Mouse (Mus musculus) T-cell, adult 2 months (primary cell): ENCODE measurements around the gene Lsm7.

Experiments
- DNase-seq: peaks from one replicate; pipeline ENCODE4 v3.0.0; 2022; ENCODE audit warnings: low spot score

Gene Lsm7

GRCm38 (mm10) chr10:80854913-80855748, at the start of gene Lsm7, which contains the start of gene Sppl2b:
Lsm7 (minus strand) TSS chr10:80855209.
Sppl2b (plus strand) TSS chr10:80855275.
- DNase-seq = peak; percentile 96

- DNase-seq = no peak
Observed at GRCm38 (mm10) chr10:80904709-80905108, 49.7 kb upstream of the Lsm7 start.

GRCm38 (mm10) chr10:80904004-80904693, 49.1 kb upstream of the Lsm7 start:
- DNase-seq = no peak

GRCm38 (mm10) chr10:80903282-80903681, 48.3 kb upstream of the Lsm7 start:
- no peak for DNase-seq

GRCm38 (mm10) chr10:80902273-80902940, 47.4 kb upstream of the Lsm7 start:
- no peak for DNase-seq

DNA sequence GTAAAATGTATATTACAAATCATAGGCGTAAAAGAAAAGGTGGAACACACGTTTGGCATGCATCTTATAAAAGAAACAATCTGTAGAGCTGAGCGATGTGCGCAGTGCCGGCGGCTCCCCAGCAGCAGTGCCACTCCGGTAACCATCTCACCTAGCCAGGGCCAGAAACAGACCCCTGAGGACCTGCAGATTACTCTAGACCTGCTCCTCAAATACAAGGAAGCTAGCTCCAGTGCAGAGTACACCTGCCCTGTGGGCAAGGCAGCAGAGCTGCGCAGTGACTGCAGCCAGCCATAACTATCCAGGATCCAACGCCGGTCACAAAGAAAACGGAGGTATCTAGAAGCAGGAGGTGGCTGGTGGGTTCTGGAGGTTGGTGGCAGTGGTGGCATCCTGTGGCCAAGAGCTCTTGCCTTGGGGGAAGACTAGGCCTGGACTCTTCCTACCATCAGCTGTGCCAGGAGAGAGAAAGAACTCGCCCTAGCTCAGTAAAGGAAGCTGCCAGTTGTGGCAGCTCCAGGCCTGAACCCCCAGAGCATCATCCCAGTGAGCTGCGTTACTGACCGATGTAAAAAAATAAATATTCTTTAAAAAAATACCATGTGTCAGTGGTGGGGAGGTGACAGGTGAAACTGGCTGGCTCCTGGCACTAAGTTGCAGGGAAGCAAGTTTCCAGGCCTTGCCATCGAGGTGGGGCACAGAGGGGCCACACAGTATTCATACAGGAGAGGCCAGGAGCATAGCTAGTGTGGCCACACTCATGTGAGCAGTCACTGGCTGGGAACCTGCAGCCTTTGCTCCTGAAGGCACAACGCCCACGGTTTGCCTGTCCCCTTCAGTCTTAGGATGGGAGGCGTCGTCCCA, 46.6 kb upstream of the Lsm7 start:
- DNase-seq = no peak

DNA sequence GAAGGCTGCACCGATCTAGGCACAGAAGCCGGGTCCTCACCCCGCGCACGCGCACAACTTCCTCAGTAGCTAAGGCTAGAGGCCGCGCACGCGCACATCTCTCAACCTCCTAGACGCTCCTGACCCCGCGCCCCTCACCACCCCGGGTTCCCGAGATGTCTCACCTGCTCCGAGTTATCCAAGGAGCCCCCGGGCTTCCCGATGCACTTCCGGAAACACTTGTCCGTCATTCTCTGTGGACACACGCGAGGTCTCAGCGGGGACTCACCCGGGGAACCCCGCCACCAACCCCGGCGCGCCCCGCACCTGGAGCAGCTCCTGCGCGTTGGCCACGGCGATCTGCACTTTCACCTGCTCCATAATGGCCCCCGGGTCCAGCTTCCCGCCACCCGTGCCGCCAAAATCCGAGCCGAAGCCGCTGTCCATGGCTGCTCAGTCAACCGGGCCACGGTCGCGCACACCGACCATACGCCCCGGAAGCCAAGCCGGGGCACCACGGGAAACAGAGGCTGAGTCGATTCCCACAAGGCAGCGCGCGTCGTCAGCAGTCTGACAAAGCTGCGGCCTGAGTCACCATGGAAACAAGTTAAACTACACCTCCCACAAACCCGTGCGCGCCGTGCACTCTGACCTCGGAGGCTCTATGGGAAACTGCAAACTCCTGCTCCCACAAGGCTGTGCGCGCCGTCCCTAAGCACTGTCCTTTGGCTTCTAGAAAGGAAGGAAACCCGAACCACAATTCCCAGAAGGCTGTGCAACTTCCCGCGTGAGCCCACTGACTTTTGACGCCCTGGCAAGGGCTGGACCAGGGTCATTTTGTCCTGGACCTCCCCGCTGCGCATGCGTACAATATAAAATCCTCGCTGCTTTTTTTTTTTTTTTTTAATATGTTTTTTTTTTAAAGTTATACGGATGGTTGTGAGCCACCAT, 45.6 kb upstream of the Lsm7 start, which contains the start of gene Timm13:
Gene Timm13, minus strand, starts transcription at position 652 of the 930 bp plus-strand sequence.
- DNase-seq = peak; percentile 97

DNA sequence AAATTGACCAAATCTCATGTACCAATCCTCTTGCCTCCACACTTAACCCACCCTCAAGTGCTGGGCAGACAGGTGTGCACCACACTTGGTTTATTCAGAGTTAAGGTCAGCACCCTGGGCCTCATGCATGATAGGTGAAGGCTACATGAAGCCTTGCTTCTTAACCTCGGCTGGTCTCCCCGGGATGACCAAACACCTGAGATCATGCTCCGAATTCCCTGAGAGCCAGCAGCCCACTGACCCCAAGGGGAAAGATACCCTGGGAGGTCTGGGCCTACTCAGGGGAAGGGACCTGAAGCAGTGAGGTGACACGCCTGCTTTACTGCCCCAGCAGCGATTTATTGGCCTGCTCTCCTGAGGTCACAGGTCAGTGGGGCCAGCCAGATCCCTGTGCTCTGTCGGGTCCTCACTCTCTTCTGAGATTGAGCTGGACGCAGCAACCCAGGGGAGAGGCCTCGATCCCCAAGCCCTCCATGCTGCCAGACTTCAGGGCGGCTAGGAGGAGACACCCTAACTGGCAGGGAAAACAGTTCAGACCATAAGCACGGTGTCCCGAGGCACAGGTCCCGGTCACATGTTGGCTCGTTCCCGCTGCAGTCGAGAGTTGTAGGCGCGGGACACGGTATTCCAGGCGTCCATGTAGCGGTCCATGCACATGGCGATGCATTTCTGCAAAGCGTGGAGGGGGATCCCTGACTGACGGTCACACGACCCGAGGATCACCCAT, 44.7 kb upstream of the Lsm7 start:
- no peak for DNase-seq

GRCm38 (mm10) chr10:80899074-80899473, 44.1 kb upstream of the Lsm7 start:
- DNase-seq = no peak

- no peak for DNase-seq
Observed at GRCm38 (mm10) chr10:80897861-80898510, 43.0 kb upstream of the Lsm7 start.

- no peak for DNase-seq
Observed at GRCm38 (mm10) chr10:80896581-80897485, 41.8 kb upstream of the Lsm7 start.

GRCm38 (mm10) chr10:80895697-80896096, 40.7 kb upstream of the Lsm7 start:
- no peak for DNase-seq

DNA sequence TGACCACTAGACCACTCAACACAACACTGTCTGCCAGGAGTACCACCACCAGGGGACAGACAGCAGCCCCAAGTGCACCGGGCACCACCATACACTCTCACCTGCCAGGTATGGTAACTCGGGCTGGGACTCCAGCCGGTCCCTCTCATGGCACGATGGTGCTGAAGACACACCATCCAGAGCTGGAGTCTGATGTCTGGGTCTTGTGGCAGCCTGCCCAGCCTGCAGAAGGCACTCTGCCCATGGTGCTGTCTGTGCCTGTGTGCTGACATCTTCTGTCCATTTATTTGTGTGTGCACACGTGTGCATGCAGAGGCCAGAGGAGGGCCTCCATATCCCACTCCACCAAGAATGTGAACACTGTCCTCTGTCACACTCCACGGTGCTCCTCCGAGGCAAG, 40.1 kb upstream of the Lsm7 start:
- DNase-seq = no peak

DNA sequence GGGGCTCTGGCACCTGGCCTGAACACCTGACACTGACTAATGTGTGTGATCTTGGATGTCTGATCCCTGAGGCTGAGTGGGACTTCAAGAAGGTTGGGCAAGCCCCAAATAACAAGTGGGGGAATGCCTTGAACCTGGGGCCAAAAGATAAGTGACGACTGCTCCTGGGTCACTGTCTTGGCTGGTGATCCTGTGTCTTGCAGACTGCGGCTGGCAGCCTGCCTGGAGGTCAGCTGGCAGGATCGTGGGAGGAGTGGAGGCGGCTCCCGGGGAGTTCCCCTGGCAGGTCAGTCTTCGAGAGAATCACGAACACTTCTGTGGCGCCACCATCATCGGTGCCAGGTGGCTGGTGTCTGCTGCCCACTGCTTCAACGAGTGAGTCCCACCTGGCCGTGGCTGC, 32.2 kb upstream of the Lsm7 start:
- no peak for DNase-seq

DNA sequence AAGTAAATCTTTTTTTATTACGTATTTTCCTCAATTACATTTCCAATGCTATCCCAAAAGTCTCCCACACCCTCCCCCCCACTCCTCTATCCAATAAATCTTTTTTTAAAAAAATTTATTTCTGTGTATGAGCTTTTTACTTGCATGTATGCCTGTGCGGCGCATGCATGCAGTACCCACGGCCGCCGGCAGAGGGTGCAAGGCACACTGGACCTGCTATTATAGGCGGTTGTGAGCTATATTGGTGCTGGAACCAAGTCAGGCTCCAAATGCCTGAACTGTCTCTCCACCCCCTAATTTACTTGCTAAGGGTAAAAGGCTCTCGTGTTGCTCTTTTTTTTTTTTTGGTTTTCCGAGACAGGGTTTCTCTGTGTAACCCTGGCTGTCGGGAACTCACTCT, 26.3 kb upstream of the Lsm7 start:
- DNase-seq = peak; percentile 78

- no peak for DNase-seq
Observed at GRCm38 (mm10) chr10:80880901-80881300, 25.9 kb upstream of the Lsm7 start.

DNA sequence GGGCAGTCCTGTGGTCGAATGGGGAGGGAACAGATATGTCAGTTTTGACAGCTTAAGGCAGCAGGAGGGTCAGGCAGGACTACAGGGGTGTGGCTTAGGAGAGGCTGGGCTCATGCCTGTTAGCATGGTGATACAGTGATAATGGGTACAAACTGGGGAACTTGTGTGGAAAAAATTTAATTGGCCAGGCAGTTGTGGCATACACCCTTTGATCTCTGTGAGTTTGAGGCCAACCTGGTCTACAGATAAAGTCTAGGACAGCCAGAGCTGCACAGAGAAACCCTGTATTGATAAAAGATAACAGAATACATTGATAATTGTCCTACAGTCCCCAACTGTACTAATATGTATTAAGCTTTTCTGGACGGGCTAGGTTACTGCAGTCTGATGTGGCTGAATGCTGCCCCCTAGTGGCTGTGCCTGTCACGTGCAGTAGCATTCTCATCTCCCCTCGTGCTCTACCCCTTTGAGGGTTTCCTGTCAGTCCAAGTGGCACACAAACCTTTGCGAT, 25.2 kb upstream of the Lsm7 start:
- peak; percentile 63 for DNase-seq

DNA sequence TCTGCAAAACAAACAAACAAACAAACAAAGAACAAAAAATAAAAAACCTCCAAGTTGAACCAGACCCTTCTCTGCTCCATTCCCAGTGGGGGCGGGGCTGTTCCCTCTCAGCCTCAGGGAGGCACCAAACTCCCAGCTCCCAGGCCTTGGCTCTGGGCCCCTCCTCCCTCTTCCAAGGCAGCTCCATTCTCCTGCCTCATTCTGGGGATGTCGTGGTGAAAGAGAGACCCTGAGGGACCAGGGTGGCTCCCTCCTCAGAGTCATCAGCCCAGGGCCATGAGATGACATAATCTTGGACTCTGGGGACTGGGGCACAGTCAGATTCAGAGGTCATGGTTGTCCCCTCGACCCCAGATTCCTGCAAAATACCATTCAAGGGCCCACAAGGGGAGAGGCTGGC, 21.6 kb upstream of the Lsm7 start:
- DNase-seq = no peak
